Mouse (Mus musculus) mesoderm, embryonic 11.5 days (tissue): ENCODE data around the gene Itgam.
"Not testable (repeated sequence)": the region's sequence is repeated elsewhere in the genome, so short reads cannot be mapped to it uniquely, and the experiment has no call there.

ENCODE experiments used
- DNase-seq: peaks from one replicate; pipeline ENCODE4 v3.0.0-alpha.2; 2012; ENCODE audit warnings: low read depth, low spot score

Gene Itgam

DNA sequence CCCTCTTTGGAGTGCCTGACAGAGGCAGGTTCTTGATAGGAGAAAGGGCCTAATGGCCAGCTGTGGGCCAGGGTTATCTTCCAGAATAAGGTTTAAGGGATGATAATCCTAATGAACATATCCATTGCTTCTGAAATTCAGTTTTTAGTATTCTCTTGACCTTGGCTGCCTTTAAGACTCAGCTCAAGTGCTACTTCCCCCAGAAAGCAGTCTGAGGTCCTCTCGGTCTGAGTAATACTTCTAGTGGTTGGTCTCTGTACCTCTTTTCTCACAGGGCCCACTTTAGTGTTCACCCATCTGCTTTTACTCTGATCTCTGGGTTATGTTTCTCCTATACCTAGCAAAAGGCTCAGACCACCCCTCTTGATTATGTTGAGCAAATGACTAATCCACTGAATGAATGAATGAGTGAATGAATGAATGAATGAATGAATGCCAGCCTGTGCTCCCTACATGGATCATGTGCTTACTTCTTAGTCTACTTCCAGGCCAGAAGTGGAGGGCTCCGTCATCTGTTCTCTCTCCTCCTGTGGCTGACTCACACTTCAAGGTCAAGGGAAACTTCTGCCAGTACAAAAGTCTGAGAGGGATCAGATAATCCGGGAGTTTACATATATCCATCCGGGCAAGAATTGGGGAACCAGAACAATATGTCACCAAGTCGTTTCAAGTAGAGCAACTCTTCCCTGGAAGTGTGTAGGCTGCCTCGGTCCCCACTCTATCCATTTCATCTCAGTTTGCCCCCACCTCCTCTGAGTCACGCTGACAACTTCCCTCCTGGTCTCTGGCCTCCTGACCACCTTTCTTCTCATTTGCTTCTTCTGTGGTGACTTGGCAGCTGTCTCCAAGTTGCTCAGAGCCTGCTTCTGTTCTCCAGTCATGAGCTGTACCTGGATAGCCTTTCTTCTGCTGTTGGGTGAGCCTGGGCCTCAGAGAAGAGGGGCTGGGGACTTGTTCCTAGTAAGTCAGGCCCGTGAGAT, 66.6 kb downstream of the Itgam start, which contains the start of gene Itgax:
TSS of gene Itgax (plus strand) at position 807 of the 980 bp plus-strand sequence.
- DNase-seq = no peak

DNA sequence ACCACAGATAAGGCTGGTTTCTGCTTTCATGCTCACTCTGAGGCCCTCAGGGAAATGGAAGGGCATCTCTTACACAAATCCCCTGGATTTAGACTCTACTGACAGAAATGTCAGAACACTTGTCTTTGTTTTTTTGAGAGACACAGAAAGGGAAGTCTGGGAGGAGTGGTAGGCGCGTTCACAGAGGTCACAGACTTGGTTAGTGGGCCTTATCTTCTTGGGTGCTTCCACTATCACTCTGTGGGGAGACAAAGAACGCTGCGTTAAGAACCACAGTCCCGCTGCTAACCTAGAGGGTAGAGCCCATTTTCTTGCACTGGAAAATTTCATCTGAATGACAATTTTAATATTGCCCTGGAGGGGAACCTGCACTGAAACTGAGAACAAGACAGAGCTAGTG, 69.7 kb downstream of the Itgam start:
- DNase-seq = no peak

DNA sequence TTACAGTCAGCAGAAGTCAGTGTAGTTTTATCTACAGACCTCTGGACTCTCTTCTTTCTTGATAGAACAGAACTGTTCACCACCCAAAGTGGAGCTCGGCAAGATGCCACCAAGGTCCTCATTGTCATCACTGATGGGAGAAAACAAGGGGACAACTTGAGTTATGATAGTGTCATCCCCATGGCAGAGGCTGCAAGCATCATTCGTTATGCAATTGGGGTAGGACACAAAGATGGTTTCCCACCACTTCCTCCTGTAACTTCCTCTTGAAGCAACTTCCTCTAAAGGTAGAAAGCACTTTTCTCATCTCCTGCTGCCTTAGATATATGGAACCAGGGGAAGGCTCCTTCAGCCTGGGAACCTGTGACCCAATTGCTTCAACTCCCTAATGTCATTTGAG, 71.2 kb downstream of the Itgam start:
- DNase-seq = no peak

DNA sequence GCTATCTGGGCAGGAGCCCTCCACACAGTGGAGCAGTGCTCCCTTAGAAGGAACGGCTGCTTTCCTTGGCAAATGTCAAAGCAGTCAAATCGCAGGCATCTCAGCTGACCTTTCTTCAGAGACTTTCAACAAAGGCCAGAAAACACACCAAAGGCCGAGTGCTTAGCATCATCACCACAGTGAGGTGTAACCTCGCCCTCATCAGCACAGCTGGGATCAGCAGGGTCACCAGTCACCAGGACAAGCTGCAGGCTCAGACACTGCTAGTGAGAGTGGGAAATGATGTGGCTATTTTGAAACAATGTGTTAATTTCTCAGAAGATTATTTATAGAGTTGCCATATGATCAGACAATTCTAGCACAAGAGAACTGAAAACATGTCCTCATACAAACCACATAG, 74.5 kb downstream of the Itgam start:
- DNase-seq = no peak

GRCm38 (mm10) chr7:128139611-128140010, 77.2 kb downstream of the Itgam start:
- no peak for DNase-seq

DNA sequence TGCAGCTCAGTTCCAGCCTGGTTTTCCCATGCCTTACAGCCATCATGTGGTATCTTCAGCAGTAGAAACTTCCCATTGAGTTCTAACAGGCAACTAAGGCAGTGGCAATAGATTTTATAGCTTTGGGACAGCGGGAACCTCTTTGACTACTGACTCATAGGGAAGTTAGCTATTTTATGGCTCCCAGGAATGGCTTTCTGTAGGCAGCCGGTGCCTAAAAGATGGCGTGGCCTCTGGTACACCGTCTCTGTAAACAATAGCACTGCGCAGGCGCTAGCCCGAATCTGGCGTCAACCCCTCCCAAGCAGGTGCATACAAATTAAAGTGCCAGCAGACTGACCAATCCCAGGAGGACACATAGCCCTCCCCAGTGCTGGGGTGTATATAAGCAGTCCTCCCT, 88.5 kb downstream of the Itgam start:
- no peak for DNase-seq

GRCm38 (mm10) chr7:128154076-128154475, 91.6 kb downstream of the Itgam start, which contains the start of gene Itgad:
Gene Itgad (plus strand): TSS chr7:128154376.
- no peak for DNase-seq

- no peak for DNase-seq
Observed at GRCm38 (mm10) chr7:128154924-128155323, 92.5 kb downstream of the Itgam start.

GRCm38 (mm10) chr7:128158688-128159354, 96.4 kb downstream of the Itgam start:
- not testable (repeated sequence) for DNase-seq

DNA sequence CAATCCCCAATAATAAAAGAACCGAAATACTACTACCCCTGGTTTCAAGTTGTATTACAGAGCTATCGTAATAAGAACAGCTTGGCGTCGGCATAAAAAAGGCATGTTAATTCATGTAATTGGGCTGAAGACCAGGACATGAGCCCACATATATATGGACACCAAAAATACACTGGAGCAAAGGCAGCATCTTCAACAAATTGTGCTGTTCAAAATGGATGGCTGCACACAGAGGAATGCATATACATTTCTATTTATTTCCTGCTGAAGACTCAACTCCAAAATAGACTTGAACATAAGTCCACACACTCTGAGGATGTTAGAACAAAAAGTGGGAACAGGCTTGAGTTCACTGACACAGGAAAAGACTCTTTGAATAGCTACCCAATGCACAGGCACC, 101.6 kb downstream of the Itgam start:
- no peak for DNase-seq

- DNase-seq = no peak
Observed at GRCm38 (mm10) chr7:128166391-128166790, 104.0 kb downstream of the Itgam start.
